Mouse (Mus musculus): Measurements from ENCODE around the gene Mapkapk3. TPM values are rescaled to one million over a fixed set of nuclear protein-coding genes. Genes with fewer than 3 reads are reported as not detected.

The Mapkapk3 gene
- polyA plus RNA-seq, 1 experiment from 2014 or later: 41.1 TPM

DNA sequence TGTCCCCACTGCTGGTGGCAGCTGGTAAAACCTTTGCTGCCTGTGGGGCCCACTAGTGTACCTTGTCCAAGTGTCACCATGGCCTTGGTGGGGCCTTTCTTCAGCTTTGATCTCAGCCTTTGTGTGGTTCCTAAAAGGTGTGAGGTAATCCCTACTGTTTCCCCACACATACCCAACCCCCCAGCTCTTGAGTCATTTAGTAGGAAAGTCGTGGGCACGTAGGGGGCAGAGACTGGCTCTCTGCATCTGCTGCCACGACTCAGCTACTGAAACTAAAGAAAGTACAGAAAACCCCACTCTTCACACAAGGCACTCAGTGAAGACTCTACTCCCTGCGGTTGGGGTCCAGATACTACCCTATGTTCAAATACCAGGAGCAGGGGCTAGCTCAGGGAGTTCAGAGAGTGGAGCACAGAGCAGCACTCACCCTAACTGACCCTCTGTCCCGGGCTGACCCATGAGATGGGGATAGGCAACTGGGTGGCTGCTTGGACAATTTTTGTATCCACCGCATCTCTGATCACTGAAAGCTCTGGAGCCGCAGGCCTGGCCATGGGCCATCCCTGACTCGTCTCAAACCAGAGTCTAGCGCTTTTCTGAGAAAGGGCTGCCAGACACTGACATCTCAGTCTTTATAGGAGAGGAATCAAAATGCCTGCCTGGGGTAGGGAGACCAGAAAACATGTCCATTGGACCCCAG, 13.6 kb upstream of the Mapkapk3 start:
- Histone ChIP-seq H3K27ac (ENCODE audit: low read length) (no peak overlapping the region; the same call in 1 of the 2 replicates), H3K4me3 (ENCODE audit: low read length) (no peak overlapping the region), H3K27me3 (replicated peaks; ENCODE audit: control insufficient read depth, insufficient read depth, low read length) (no peaks in the 10 kb centered on the region), H3K9ac (ENCODE audit: low read depth, low read length) (no peak overlapping the region), H3K4me2 (ENCODE audit: low read depth, low read length) (no peak overlapping the region), H3K4me1 (ENCODE audit: control insufficient read depth, insufficient read depth, low read length) (peaks cover 30% of the 10 kb centered on the region), H3K36me3 (ENCODE audit: control insufficient read depth, insufficient read depth, low read length) (peaks cover 14% of the 10 kb centered on the region; the same call in 1 of the 2 replicates), H3K9me3 (ENCODE audit: control insufficient read depth, low read length) (no peaks in the 10 kb centered on the region)
- ATAC-seq: no peak
- 70% methylated on average over 9 of the region's 9 CpGs for WGBS

DNA sequence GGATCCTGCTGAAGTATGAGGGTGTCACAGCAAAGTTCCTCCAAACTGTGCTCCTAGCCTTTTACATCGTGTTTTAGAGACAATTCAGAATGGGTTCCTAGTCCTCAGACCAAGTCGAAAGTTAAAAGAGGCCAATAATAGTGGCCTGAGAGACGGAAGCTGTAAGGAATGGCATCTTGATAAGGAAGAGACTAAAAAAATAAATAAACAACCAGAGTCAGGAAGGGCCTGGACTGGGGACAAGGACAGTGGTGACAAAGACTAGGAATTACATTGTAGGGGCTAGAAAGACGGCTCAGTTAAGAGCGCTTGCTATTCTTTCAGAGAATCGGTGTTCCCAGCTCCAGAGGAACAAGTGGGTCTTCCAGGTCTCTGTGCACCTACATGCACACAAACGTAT, 12.9 kb upstream of the Mapkapk3 start:
- H3K4me2 ChIP-seq (ENCODE audit: low read depth, low read length): no peak overlapping the region
- H3K27me3 ChIP-seq (replicated peaks; ENCODE audit: control insufficient read depth, insufficient read depth, low read length): no peaks in the 10 kb centered on the region
- WGBS: 60% methylated on average over 7 of the region's 7 CpGs
- H3K4me3 ChIP-seq (ENCODE audit: low read length): no peak overlapping the region
- no peak overlapping the region for H3K27ac ChIP-seq (ENCODE audit: low read length)
- no peaks in the 10 kb centered on the region for H3K9me3 ChIP-seq (ENCODE audit: control insufficient read depth, low read length)
- no peak for ATAC-seq
- peaks cover 30% of the 10 kb centered on the region for H3K4me1 ChIP-seq (ENCODE audit: control insufficient read depth, insufficient read depth, low read length)
- no peak overlapping the region for H3K9ac ChIP-seq (ENCODE audit: low read depth, low read length)
- peaks cover 14% of the 10 kb centered on the region; the same call in 1 of the 2 replicates for H3K36me3 ChIP-seq (ENCODE audit: control insufficient read depth, insufficient read depth, low read length)

DNA sequence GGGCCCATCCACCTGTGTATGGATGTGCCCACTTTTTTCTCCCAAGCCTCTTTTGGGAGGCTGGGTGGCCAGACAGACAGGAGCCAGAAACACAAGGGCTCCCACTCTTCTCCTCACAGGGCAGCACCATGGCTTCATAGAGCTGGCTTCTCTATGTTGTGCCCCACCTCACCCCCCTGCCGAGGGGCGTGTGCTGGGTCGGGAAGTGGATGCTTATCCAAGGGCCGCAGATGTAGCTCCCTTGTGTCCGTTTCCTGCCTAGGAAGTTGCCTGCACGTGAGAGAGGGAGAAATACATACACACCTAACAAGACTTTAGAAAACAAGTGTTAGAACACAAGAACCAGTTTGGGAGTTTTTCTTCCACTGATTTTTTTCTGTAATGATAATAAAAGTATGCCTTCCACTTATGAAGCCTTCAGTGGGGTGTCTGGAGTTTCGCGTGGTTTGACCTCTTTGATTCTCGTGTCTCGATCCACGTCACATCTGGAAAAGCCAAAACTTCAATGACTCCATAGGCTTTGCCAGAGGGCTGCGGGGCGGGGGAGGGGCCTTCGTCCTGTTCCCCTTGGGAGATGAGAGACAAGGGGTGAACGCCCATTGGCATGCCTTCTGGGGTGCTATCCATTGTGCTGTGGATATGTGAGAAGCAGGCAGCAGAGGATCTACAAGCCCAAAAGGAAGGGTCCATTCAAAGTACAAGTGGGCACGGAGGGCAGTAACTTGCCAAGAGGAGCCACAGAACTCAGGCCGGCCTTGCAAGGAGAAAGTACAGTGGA, 12.1 kb upstream of the Mapkapk3 start:
- no peaks in the 10 kb centered on the region for H3K27me3 ChIP-seq (replicated peaks; ENCODE audit: control insufficient read depth, insufficient read depth, low read length)
- H3K36me3 ChIP-seq (ENCODE audit: control insufficient read depth, insufficient read depth, low read length): peaks cover 14% of the 10 kb centered on the region; the same call in 1 of the 2 replicates
- 86% methylated on average over 17 of the region's 17 CpGs for WGBS
- no peak overlapping the region for H3K4me2 ChIP-seq (ENCODE audit: low read depth, low read length)
- no peak overlapping the region for H3K4me3 ChIP-seq (ENCODE audit: low read length)
- no peak overlapping the region for H3K9ac ChIP-seq (ENCODE audit: low read depth, low read length)
- no peak for ATAC-seq
- H3K9me3 ChIP-seq (ENCODE audit: control insufficient read depth, low read length): no peaks in the 10 kb centered on the region
- H3K27ac ChIP-seq (ENCODE audit: low read length): no peak overlapping the region
- H3K4me1 ChIP-seq (ENCODE audit: control insufficient read depth, insufficient read depth, low read length): peaks cover 31% of the 10 kb centered on the region

DNA sequence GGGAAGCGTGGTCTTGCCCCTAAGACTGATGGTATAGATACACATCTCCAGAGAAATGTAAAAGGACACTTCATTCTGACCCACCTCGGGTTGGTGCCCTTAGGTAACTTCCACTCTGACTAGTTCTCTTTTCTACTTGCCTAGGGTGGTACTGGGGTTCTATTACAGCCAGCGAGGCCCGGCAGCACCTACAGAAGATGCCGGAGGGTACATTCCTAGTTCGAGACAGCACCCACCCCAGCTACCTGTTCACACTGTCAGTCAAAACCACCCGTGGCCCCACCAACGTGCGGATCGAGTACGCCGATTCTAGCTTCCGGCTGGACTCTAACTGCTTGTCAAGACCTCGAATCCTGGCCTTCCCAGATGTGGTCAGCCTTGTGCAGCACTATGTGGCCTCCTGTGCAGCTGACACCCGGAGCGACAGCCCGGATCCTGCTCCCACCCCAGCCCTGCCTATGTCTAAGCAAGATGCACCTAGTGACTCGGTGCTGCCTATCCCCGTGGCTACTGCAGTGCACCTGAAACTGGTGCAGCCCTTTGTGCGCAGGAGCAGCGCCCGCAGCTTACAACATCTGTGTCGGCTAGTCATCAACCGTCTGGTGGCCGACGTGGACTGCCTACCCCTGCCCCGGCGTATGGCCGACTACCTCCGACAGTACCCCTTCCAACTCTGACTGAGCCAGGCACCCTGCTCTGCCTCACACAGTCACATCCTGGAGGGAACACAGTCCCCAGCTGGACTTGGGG, 10.7 kb upstream of the Mapkapk3 start:
- H3K9me3 ChIP-seq (ENCODE audit: control insufficient read depth, low read length): no peaks in the 10 kb centered on the region
- no peak for ATAC-seq

DNA sequence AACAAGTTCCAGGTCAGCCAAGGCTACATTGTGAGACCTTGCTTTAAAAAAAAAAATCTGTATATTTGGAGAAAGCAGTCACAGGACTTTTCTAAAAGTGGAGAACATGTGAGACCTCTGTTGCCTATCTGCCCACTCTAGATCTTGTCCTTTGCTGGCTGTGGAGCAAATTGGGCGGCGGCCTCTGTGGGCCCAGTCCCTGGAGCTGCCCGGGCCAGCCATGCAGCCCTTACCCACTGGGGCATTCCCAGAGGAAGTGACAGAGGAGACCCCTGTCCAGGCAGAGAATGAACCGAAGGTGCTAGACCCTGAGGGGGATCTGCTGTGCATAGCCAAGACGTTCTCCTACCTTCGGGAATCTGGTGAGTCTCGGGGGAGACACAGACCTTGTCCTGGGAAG, 10.1 kb upstream of the Mapkapk3 start:
- H3K4me1 ChIP-seq (ENCODE audit: control insufficient read depth, insufficient read depth, low read length): peaks cover 36% of the 10 kb centered on the region
- no peak overlapping the region for H3K4me2 ChIP-seq (ENCODE audit: low read depth, low read length)
- H3K9ac ChIP-seq (ENCODE audit: low read depth, low read length): 0 out of 2 replicates have a peak overlapping the region, but pooled peaks have one; percentile 6
- H3K4me3 ChIP-seq (ENCODE audit: low read length): no peak overlapping the region
- no peaks in the 10 kb centered on the region for H3K9me3 ChIP-seq (ENCODE audit: control insufficient read depth, low read length)
- no peak overlapping the region for H3K27ac ChIP-seq (ENCODE audit: low read length)
- peaks cover 14% of the 10 kb centered on the region; the same call in 1 of the 2 replicates for H3K36me3 ChIP-seq (ENCODE audit: control insufficient read depth, insufficient read depth, low read length)
- ATAC-seq: no peak
- H3K27me3 ChIP-seq (replicated peaks; ENCODE audit: control insufficient read depth, insufficient read depth, low read length): no peaks in the 10 kb centered on the region
- WGBS: 89% methylated on average over 7 of the region's 7 CpGs

More for the DNA sequence above, 10.7 kb upstream of the Mapkapk3 start:
- Histone ChIP-seq H3K27ac (ENCODE audit: low read length) (no peak overlapping the region), H3K4me2 (ENCODE audit: low read depth, low read length) (no peak overlapping the region), H3K36me3 (ENCODE audit: control insufficient read depth, insufficient read depth, low read length) (peaks cover 14% of the 10 kb centered on the region; the same call in 1 of the 2 replicates), H3K4me1 (ENCODE audit: control insufficient read depth, insufficient read depth, low read length) (peaks cover 35% of the 10 kb centered on the region), H3K9ac (ENCODE audit: low read depth, low read length) (no peak overlapping the region), H3K27me3 (replicated peaks; ENCODE audit: control insufficient read depth, insufficient read depth, low read length) (no peaks in the 10 kb centered on the region), H3K4me3 (ENCODE audit: low read length) (no peak overlapping the region)
- 93% methylated on average over 30 of the region's 30 CpGs for WGBS

DNA sequence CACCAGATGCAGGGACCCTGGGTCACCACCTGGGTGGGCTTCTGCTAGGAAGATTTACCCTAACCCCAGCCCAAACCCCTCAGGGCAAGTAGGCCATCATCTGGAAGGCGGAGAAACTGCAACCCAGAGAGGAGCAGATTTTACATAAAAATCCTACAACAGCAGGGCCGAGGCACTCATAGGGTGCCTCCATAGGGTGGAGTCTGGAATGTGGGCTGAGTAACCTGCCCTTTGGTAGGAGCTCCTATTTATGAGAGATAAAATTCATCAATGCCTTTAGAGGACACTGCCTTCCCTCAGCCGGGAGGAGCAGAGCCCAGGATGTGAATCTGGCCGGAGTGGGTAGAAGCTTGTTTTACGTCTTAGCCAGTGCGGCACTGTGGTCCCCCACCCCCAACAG, 9.2 kb upstream of the Mapkapk3 start:
- peak overlapping the region; percentile 71 for H3K4me3 ChIP-seq (ENCODE audit: low read length)

DNA sequence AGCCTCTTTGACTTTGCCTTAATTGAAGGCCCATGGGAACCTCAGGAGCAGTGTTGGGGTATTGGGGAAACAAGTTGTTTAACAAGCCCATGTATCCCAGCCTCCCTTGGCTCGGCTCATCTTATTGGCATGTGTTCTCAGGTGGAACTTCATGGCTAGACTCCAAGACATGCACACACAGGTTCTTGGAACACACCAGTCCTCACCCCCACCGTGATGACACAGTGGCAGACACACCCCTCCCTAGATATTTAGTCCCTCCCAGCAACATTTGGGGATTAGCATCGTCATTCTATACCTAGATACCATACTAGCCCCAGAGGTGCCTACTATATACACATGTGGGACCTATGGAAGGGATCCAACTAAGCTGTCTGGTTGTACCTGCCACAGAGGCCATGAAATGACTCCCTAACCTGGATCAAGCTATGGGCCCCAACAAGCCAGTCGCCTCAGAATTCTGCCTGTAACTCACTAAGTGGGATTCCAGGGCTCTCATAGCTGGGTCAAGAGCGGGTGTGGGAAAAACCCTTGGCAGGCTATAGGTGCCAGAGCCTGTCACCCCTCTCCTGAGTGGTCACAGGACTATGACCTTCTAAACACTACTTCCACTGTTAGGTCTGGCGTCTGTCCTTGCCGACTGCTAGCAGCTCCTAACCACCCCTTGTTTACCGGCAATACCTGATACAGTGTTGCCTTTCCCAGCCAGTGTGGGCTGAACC, 8.5 kb upstream of the Mapkapk3 start:
- Histone ChIP-seq H3K4me2 (ENCODE audit: low read depth, low read length) (peak overlapping the region; percentile 89), H3K4me3 (ENCODE audit: low read length) (peak overlapping the region; percentile 71), H3K36me3 (ENCODE audit: control insufficient read depth, insufficient read depth, low read length) (peaks cover 14% of the 10 kb centered on the region; the same call in 1 of the 2 replicates), H3K27me3 (replicated peaks; ENCODE audit: control insufficient read depth, insufficient read depth, low read length) (no peaks in the 10 kb centered on the region; the same call in 1 of the 2 replicates), H3K9me3 (ENCODE audit: control insufficient read depth, low read length) (no peaks in the 10 kb centered on the region), H3K4me1 (ENCODE audit: control insufficient read depth, insufficient read depth, low read length) (peaks cover 37% of the 10 kb centered on the region), H3K9ac (ENCODE audit: low read depth, low read length) (peak overlapping the region; percentile 82), H3K27ac (ENCODE audit: low read length) (peak overlapping the region; percentile 76)
- ATAC-seq: no peak
- 58% methylated on average over 8 of the region's 8 CpGs for WGBS

More for the DNA sequence above, 9.2 kb upstream of the Mapkapk3 start:
- Histone ChIP-seq H3K9me3 (ENCODE audit: control insufficient read depth, low read length) (no peaks in the 10 kb centered on the region), H3K27ac (ENCODE audit: low read length) (peak overlapping the region; percentile 76), H3K4me1 (ENCODE audit: control insufficient read depth, insufficient read depth, low read length) (peaks cover 38% of the 10 kb centered on the region), H3K36me3 (ENCODE audit: control insufficient read depth, insufficient read depth, low read length) (peaks cover 14% of the 10 kb centered on the region; the same call in 1 of the 2 replicates), H3K27me3 (replicated peaks; ENCODE audit: control insufficient read depth, insufficient read depth, low read length) (no peaks in the 10 kb centered on the region), H3K9ac (ENCODE audit: low read depth, low read length) (peak overlapping the region; percentile 82), H3K4me2 (ENCODE audit: low read depth, low read length) (peak overlapping the region; percentile 89)
- 58% methylated on average over 6 of the region's 6 CpGs for WGBS
- ATAC-seq: no peak

DNA sequence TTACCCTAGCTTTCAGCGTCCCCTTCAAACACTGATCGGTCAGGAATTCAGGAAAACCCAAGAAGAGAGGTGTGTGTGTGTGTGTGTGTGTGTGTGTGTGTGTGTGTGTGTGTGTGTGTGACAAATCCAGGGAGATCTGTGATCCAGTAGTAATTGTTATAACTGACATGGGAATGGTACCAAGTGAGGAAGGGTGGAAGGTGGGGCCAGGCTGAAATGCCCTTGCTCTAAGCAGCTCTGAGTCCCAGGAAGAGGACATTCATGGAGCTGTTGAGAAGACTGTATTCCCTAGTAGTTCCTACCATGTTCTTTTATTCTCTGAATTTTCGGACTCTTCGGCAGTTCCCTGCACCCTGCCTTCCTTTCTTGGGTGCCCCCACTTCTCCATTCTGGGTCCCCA, 8.0 kb upstream of the Mapkapk3 start:
- ATAC-seq: no peak
- Histone ChIP-seq H3K9ac (ENCODE audit: low read depth, low read length) (peak overlapping the region; percentile 82), H3K4me1 (ENCODE audit: control insufficient read depth, insufficient read depth, low read length) (peaks cover 32% of the 10 kb centered on the region), H3K4me3 (ENCODE audit: low read length) (peak overlapping the region; percentile 71), H3K36me3 (ENCODE audit: control insufficient read depth, insufficient read depth, low read length) (peaks cover 14% of the 10 kb centered on the region; the same call in 1 of the 2 replicates), H3K27me3 (replicated peaks; ENCODE audit: control insufficient read depth, insufficient read depth, low read length) (peaks cover 4% of the 10 kb centered on the region; the same call in 1 of the 2 replicates), H3K4me2 (ENCODE audit: low read depth, low read length) (peak overlapping the region; percentile 89), H3K9me3 (ENCODE audit: control insufficient read depth, low read length) (no peaks in the 10 kb centered on the region), H3K27ac (ENCODE audit: low read length) (peak overlapping the region; percentile 89)
- WGBS: 62% methylated on average over 4 of the region's 4 CpGs
